Mouse (Mus musculus) neural tube, embryonic 13.5 days (tissue): ENCODE results near the gene Misp. TPM values are rescaled to one million over a fixed set of nuclear protein-coding genes. Genes with fewer than 3 reads are reported as not detected.

Experiments used
- ATAC-seq: fragments of 200-750 bp; cut with Nextera tagmentation; 2 replicates; pipeline ENCODE4 v1.8.0; 2017; ENCODE audit warnings: low read depth, mild to moderate bottlenecking, moderate TSS enrichment, moderate library complexity
- H3K27ac ChIP-seq: fragments of 300-500 bp; sonication (generic); replicated peaks from 2 replicates; pipeline ENCODE4 v1.5.1; 2015; ENCODE audit warnings: moderate library complexity, mild to moderate bottlenecking, inconsistent platforms
- H3K27me3 ChIP-seq: fragments of 300-500 bp; sonication (generic); 2 replicates; pipeline ENCODE4 v1.6.1; 2015; ENCODE audit warnings: mild to moderate bottlenecking, inconsistent platforms
- H3K36me3 ChIP-seq: fragments of 300-500 bp; sonication (generic); 2 replicates; pipeline ENCODE4 v1.6.1; 2015; ENCODE audit warnings: mild to moderate bottlenecking, inconsistent platforms
- H3K4me1 ChIP-seq: fragments of 300-500 bp; sonication (generic); replicated peaks from 2 replicates; pipeline ENCODE4 v1.6.1; 2015; ENCODE audit warnings: inconsistent platforms
- H3K4me2 ChIP-seq: fragments of 300-500 bp; sonication (generic); 2 replicates; pipeline ENCODE4 v1.6.1; 2015; ENCODE audit warnings: inconsistent platforms, mild to moderate bottlenecking, moderate library complexity
- H3K4me3 ChIP-seq: fragments of 300-500 bp; sonication (generic); 2 replicates; pipeline ENCODE4 v1.5.1; 2015; ENCODE audit warnings: mild to moderate bottlenecking, inconsistent platforms
- H3K9ac ChIP-seq: fragments of 300-500 bp; sonication (generic); 2 replicates; pipeline ENCODE4 v1.6.1; 2015; ENCODE audit warnings: moderate library complexity, mild to moderate bottlenecking, inconsistent platforms
- H3K9me3 ChIP-seq: fragments of 300-500 bp; sonication (generic); 2 replicates; pipeline ENCODE4 v1.6.1; 2016; ENCODE audit warnings: inconsistent platforms
- WGBS: fragments of 180-500 bp; shearing (Covaris S2); methylation state at CpG from one replicate; pipeline ENCODE4 v1.1.7; 2015; 5-methylcytosine and 5-hydroxymethylcytosine counted together
- polyA plus RNA-seq: library from polyadenylated mRNA; unstranded; fragments of >200 nt; fragmentation: Nextera tagmentation; extraction: Ambion mirVana; gene quantifications from 2 replicates; pipeline ENCODE4 v1.2.1, GENCODE M21; 2015

Gene Misp
- polyA plus RNA-seq, 1 experiment from 2014 or later, result 2.5 TPM

- Histone ChIP-seq H3K27ac (no peak overlapping the region), H3K4me3 (no peak overlapping the region), H3K4me1 (peaks cover 16% of the 10 kb centered on the region), H3K4me2 (no peak overlapping the region), H3K27me3 (no peaks in the 10 kb centered on the region), H3K36me3 (peaks cover 80% of the 10 kb centered on the region), H3K9me3 (no peaks in the 10 kb centered on the region), H3K9ac (no peak overlapping the region)
- 30% methylated on average over 15 of the region's 15 CpGs for WGBS
- peak; percentile 41 for ATAC-seq
Observed at GRCm38 (mm10) chr10:79811736-79812637, 8.8 kb upstream of the Misp start.

DNA sequence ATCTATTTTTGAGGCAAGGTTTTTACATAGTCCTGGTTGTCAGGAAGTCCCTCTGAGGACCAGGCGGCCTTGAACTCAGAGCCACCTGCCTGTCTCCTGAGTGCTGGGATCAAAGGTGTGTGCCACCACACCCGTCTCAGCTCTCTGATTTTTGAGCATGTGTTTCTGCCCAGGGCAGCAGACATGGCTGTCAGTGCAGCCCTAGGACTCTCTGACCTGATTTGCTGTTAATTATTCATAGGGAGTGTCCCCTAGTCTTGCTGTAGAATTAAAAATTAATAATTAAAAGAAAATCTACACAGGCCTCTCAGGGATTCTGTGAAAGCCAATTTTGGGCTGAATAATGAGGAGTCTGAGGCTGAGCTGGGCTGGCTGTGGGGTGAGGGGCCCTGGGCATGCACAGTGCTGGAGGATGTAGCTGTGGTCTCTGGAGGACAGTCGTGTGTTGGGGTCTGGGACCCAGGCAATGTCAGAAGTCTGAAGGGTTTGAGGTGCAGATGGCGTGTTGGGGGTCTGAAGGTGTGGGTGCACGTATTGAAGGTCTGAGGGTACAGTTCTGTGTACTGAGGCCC, 6.4 kb upstream of the Misp start:
- H3K27me3 ChIP-seq, result no peaks in the 10 kb centered on the region
- H3K9ac ChIP-seq, result no peak overlapping the region
- no peak for ATAC-seq
- WGBS, result 81% methylated on average over 5 of the region's 5 CpGs
- peaks cover 8% of the 10 kb centered on the region; the same call in 1 of the 2 replicates for H3K4me1 ChIP-seq
- no peak overlapping the region for H3K4me2 ChIP-seq
- peaks cover 78% of the 10 kb centered on the region for H3K36me3 ChIP-seq
- no peak overlapping the region for H3K4me3 ChIP-seq
- H3K9me3 ChIP-seq, result no peaks in the 10 kb centered on the region
- H3K27ac ChIP-seq, result no peak overlapping the region

- H3K9ac ChIP-seq, result no peak overlapping the region
- no peak for ATAC-seq
- no peak overlapping the region for H3K27ac ChIP-seq
- H3K4me2 ChIP-seq, result no peak overlapping the region
- no peaks in the 10 kb centered on the region for H3K9me3 ChIP-seq
- WGBS, result 89% methylated on average over 12 of the region's 12 CpGs
- peaks cover 79% of the 10 kb centered on the region for H3K36me3 ChIP-seq
- H3K4me3 ChIP-seq, result no peak overlapping the region
- peaks cover 8% of the 10 kb centered on the region; the same call in 1 of the 2 replicates for H3K4me1 ChIP-seq
- no peaks in the 10 kb centered on the region for H3K27me3 ChIP-seq
Observed at GRCm38 (mm10) chr10:79815671-79816494, 4.9 kb upstream of the Misp start.

DNA sequence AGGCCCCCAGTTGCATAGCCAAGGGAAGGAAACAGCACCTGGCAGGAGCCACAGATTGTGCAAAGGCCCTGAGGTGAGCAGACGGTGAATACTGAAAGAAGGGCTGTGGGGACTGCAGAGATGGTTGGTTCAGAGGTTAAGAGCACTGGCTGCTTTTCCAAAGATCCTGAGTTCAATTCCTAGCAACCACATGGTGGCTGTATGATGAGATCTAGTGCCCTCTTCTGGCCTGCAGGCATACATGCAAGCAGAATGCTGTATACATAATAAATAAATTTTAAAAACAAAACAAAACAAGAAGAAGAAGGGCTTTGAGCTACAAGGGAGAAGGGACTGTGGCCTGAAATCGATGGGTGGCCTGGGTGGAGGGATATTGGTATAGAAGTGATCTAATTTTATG, 3.7 kb upstream of the Misp start:
- peaks cover 77% of the 10 kb centered on the region for H3K36me3 ChIP-seq
- H3K4me3 ChIP-seq, result no peak overlapping the region
- H3K27me3 ChIP-seq, result no peaks in the 10 kb centered on the region
- no peak overlapping the region for H3K4me2 ChIP-seq
- H3K9me3 ChIP-seq, result no peaks in the 10 kb centered on the region
- H3K9ac ChIP-seq, result no peak overlapping the region
- WGBS, result 78% methylated on average over 2 of the region's 2 CpGs
- no peak for ATAC-seq
- peaks cover 13% of the 10 kb centered on the region; the same call in 1 of the 2 replicates for H3K4me1 ChIP-seq
- H3K27ac ChIP-seq, result no peak overlapping the region

DNA sequence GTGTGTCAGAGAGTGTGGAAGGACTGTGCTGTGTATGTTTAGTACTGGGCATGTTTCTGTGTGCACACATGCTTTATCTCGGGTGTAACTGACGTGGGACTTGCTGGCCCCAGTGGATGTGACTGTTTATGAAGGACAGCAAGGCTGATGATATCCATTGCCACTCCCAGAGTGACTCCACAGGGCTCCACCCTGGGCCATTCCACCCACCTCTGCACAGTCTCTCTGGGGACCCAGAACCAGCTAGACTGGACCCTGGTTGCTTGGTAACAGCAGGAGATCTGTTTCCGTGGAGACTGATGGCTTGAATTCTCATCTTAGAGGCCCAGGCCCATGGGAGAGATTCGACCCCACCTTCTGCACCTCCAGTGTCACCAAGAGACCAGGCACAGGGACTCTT, 2.6 kb upstream of the Misp start:
- H3K27ac ChIP-seq, result peak overlapping the region; percentile 18; the same call in 1 of the 2 replicates
- no peak for ATAC-seq

GRCm38 (mm10) chr10:79819606-79820005, 1.2 kb upstream of the Misp start:
- Histone ChIP-seq H3K27me3 (no peaks in the 10 kb centered on the region), H3K9me3 (no peaks in the 10 kb centered on the region), H3K4me3 (no peak overlapping the region), H3K9ac (no peak overlapping the region), H3K4me2 (no peak overlapping the region), H3K36me3 (peaks cover 68% of the 10 kb centered on the region), H3K27ac (no peak overlapping the region), H3K4me1 (peaks cover 22% of the 10 kb centered on the region; the same call in 1 of the 2 replicates)
- 93% methylated on average over 17 of the region's 17 CpGs for WGBS
- ATAC-seq, result no peak

More for the DNA sequence above, 2.6 kb upstream of the Misp start:
- Histone ChIP-seq H3K27me3 (no peaks in the 10 kb centered on the region), H3K4me2 (no peak overlapping the region), H3K9ac (no peak overlapping the region), H3K9me3 (no peaks in the 10 kb centered on the region), H3K36me3 (peaks cover 71% of the 10 kb centered on the region), H3K4me3 (no peak overlapping the region), H3K4me1 (peaks cover 22% of the 10 kb centered on the region; the same call in 1 of the 2 replicates)
- WGBS, result 70% methylated on average over 4 of the region's 4 CpGs

DNA sequence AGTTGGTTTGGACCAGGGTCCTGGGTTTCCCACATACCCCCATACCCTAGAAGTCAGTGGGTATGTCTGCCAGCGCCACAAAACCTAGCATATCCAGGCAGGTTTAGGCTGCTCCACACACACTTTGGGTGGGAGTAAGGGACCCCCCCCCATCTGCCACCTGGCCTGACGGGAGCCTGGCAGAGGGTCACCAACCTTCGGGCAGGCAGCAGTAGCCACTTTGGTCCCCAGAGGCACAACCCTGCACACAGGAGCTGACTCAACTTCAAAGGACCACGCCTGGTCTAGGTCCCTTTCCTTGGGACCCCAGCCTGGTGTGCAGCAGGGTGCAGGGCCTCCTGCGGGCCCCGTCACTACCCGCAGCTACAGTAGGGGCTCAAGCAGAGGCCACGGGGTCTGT, 512 bp upstream of the Misp start:
- peaks cover 62% of the 10 kb centered on the region for H3K36me3 ChIP-seq
- WGBS, result 92% methylated on average over 8 of the region's 8 CpGs

DNA sequence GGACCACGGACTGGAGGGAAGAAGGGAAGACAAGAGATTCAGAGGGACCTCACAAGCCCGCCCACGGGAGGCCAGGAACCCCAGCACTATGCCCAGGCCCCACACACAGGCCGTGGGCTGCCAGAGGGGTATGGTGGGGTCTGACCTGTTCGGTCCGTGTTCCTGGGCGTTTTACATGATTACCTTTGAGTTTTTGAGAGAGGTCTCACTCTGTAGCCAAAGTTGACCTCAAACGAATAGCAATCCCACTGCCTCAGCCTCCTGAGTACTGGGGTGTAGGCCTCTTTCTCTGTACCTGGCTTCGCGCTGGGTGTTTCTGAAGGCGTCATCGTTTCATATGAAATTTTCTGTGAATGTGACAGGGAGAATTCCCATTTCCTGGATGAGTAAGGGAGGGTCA, 942 bp downstream of the Misp start:
- H3K4me1 ChIP-seq, result peaks cover 22% of the 10 kb centered on the region; the same call in 1 of the 2 replicates
- no peak for ATAC-seq

More for the DNA sequence above, 512 bp upstream of the Misp start:
- no peaks in the 10 kb centered on the region for H3K27me3 ChIP-seq
- H3K9me3 ChIP-seq, result no peaks in the 10 kb centered on the region
- ATAC-seq, result no peak
- peaks cover 22% of the 10 kb centered on the region; the same call in 1 of the 2 replicates for H3K4me1 ChIP-seq
- H3K27ac ChIP-seq, result no peak overlapping the region
- H3K4me3 ChIP-seq, result no peak overlapping the region
- no peak overlapping the region for H3K9ac ChIP-seq
- H3K4me2 ChIP-seq, result no peak overlapping the region

DNA sequence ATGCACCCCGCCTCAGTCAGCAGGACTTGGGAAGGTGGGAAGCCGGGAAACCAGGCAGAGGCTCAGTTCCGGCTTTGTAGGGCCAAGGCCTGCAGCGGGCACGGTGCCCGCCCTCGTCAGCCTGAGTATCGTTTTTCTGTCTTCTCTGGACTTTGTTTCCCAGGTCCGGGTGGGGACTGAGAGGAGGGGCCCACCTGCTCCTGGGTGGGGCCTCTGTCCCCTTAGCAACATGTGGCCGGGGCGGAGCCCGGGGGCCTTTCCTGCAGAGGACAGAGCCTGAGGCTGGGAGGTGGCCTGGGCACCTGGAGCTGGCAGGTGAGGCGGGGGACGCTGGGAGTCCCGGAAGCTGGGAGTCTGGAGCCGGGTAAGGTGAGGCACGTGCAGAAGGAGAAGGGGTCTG, 1.6 kb downstream of the Misp start:
- H3K4me3 ChIP-seq, result no peak overlapping the region
- H3K4me2 ChIP-seq, result no peak overlapping the region
- no peaks in the 10 kb centered on the region for H3K9me3 ChIP-seq
- H3K9ac ChIP-seq, result 0 out of 2 replicates have a peak overlapping the region, but pooled peaks have one; percentile 22
- WGBS, result 41% methylated on average over 17 of the region's 17 CpGs
- H3K27ac ChIP-seq, result peak overlapping the region; percentile 59
- H3K36me3 ChIP-seq, result peaks cover 41% of the 10 kb centered on the region
- ATAC-seq, result no peak
- peaks cover 22% of the 10 kb centered on the region; the same call in 1 of the 2 replicates for H3K4me1 ChIP-seq
- no peaks in the 10 kb centered on the region for H3K27me3 ChIP-seq

More for the DNA sequence above, 942 bp downstream of the Misp start:
- Histone ChIP-seq H3K27ac (0 out of 2 replicates have a peak overlapping the region, but pooled peaks have one; percentile 59), H3K4me3 (no peak overlapping the region), H3K9me3 (no peaks in the 10 kb centered on the region), H3K4me2 (no peak overlapping the region), H3K27me3 (no peaks in the 10 kb centered on the region), H3K36me3 (peaks cover 47% of the 10 kb centered on the region), H3K9ac (no peak overlapping the region)
- WGBS, result 91% methylated on average over 12 of the region's 12 CpGs

- H3K27ac ChIP-seq, result peak overlapping the region; percentile 59; the same call in 1 of the 2 replicates
- peaks cover 20% of the 10 kb centered on the region; the same call in 1 of the 2 replicates for H3K4me1 ChIP-seq
- 61% methylated on average over 6 of the region's 6 CpGs for WGBS
- H3K36me3 ChIP-seq, result peaks cover 36% of the 10 kb centered on the region
- H3K9ac ChIP-seq, result no peak overlapping the region
- ATAC-seq, result no peak
- H3K9me3 ChIP-seq, result no peaks in the 10 kb centered on the region
- H3K4me3 ChIP-seq, result no peak overlapping the region
- H3K27me3 ChIP-seq, result no peaks in the 10 kb centered on the region
- H3K4me2 ChIP-seq, result no peak overlapping the region
Observed at GRCm38 (mm10) chr10:79823011-79823410, 2.2 kb downstream of the Misp start.

DNA sequence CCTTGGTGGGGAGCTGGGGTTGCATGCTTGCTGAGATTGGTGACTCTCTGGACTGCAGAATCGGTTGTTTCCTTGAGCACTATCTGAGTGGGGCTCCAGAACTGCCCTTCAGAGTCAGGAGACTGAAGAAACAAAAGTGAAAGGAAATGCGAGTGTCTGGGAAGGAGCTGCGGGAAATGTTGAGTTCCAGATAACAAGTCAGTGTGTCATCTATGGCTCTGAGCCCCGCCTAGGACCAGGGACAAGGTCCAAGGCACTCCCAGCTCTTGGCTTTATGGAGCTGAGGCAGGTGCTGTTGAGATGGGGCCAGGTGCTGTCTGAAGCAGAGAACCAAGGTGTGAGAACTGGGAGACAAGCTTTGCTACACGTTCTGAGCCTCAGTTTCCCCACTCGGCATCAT, 3.6 kb downstream of the Misp start:
- peaks cover 22% of the 10 kb centered on the region for H3K36me3 ChIP-seq
- H3K9me3 ChIP-seq, result no peaks in the 10 kb centered on the region
- no peak for ATAC-seq
- peaks cover 14% of the 10 kb centered on the region; the same call in 1 of the 2 replicates for H3K4me1 ChIP-seq
- H3K4me3 ChIP-seq, result no peak overlapping the region
- 76% methylated on average over 6 of the region's 6 CpGs for WGBS
- no peaks in the 10 kb centered on the region for H3K27me3 ChIP-seq
- H3K4me2 ChIP-seq, result no peak overlapping the region
- no peak overlapping the region for H3K9ac ChIP-seq
- 0 out of 2 replicates have a peak overlapping the region, but pooled peaks have one; percentile 40 for H3K27ac ChIP-seq
